Mouse (Mus musculus) testis, adult 10 weeks (tissue): ENCODE results near the gene Ube3a. TPM values are rescaled to one million over a fixed set of nuclear protein-coding genes. Genes with fewer than 3 reads are reported as not detected.

Source experiments
- polyA plus RNA-seq: library from polyadenylated mRNA; stranded (reverse); fragments of 350-450 nt; fragmentation: Illumina TruSeq; extraction: RNeasy Lipid Tissue Mini Kit (QIAGEN cat#74804); gene quantifications from one replicate; pipeline ENCODE4 v1.2.3, GENCODE M21; 2014; ENCODE audit warnings: low read depth, low replicate concordance

Ube3a gene
- polyA plus RNA-seq, result 166 TPM

GRCm38 (mm10) chr7:59228045-59228865, at the start of gene Ube3a:
Ube3a (plus strand) TSS chr7:59228750.

